Mouse (Mus musculus): ENCODE data around the gene Mat2b.

Mat2b gene

DNA sequence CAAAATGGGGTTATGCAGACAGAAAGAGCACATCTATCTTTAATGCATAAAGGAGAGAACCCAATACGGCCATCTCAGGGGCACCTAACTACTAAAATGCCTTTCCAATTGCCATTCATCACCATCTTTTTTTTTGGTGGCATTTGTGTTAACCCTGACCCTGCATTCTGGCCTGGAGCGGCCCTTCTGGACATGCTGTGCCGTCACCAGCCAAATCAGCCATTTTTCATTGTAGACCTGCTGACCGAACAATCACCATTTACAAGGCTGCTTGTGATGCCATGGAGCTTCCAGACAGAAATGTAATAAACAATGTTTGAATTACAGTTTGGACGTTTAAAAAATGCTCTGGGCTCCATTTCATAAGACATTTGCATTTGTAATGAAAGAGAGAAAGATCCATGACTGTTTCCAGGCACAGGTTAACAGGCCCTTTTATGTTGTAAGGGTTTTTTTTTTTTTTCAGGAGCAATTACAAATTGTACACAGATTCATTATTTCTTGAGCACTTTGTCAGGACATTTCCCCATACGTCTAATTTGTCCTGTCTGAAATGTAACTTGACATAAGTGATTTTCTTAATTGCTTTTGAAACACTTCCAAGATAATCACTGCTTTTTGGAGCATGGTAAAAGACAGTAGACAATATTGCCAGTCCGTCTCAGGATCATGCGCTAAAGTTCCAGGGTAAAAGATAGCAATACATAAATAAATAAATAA is 45.1 kb downstream of the Mat2b start:
- no peak for DNase-seq (ENCODE audit: low spot score in 2 of 2)

- DNase-seq (ENCODE audit: low spot score in 2 of 2): peak; percentile 4 to 7
Measured at GRCm38 (mm10) chr11:40647246-40647645, 47.8 kb downstream of the Mat2b start.
